Mouse (Mus musculus): ENCODE data around the gene Anks1b.

GRCm38 (mm10) chr10:90688696-90689252 lies 815.5 kb downstream of the Anks1b start:
- TF ChIP-seq CTCF (IDR thresholded peaks at IDR 0.05; ENCODE audit: low read depth) = no peak
- no peak for TF ChIP-seq EP300 (optimal IDR thresholded peaks at IDR 0.05)
